Mouse (Mus musculus) stomach, postnatal 0 days (tissue): Measurements from ENCODE around the gene Klrb1b. TPM values are rescaled to one million over a fixed set of nuclear protein-coding genes. Genes with fewer than 3 reads are reported as not detected.

Experiments
- ATAC-seq: fragments of 200-750 bp; cut with Nextera tagmentation; 2 replicates; pipeline ENCODE4 v1.8.0; 2017; ENCODE audit not compliant: low FRiP score, low TSS enrichment
- DNase-seq: peaks from one replicate; pipeline ENCODE4 v3.0.0-alpha.2; 2016; ENCODE audit warnings: low spot score
- H3K27ac ChIP-seq: fragments of 300-500 bp; sonication (generic); replicated peaks from 2 replicates; pipeline ENCODE4 v1.5.1; 2014; ENCODE audit warnings: mild to moderate bottlenecking, control low read depth
- H3K27me3 ChIP-seq: fragments of 300-500 bp; sonication (generic); 2 replicates; pipeline ENCODE4 v1.6.1; 2014; ENCODE audit warnings: low read length; ENCODE audit not compliant: control insufficient read depth, insufficient read depth
- H3K36me3 ChIP-seq: fragments of 300-500 bp; sonication (generic); 2 replicates; pipeline ENCODE4 v1.6.1; 2014; ENCODE audit warnings: low read length, mixed read lengths; ENCODE audit not compliant: control insufficient read depth, insufficient read depth
- H3K4me1 ChIP-seq: fragments of 300-500 bp; sonication (generic); replicated peaks from 2 replicates; pipeline ENCODE4 v1.6.1; 2014; ENCODE audit warnings: antibody characterized with exemption; ENCODE audit not compliant: control insufficient read depth, insufficient read depth
- H3K4me2 ChIP-seq: fragments of 300-500 bp; sonication (generic); replicated peaks from 2 replicates; pipeline ENCODE4 v1.6.1; 2014; ENCODE audit warnings: low read depth, mild to moderate bottlenecking, control low read depth, moderate library complexity
- H3K4me3 ChIP-seq: fragments of 300-500 bp; sonication (generic); 2 replicates; pipeline ENCODE4 v1.5.1; 2014; ENCODE audit warnings: low read depth, low read length, control low read depth
- H3K9ac ChIP-seq: fragments of 300-500 bp; sonication (generic); 2 replicates; pipeline ENCODE4 v1.6.1; 2014; ENCODE audit warnings: mild to moderate bottlenecking, low read length, control low read depth, mixed read lengths
- H3K9me3 ChIP-seq: fragments of 300-500 bp; sonication (generic); 2 replicates; pipeline ENCODE4 v1.6.1; 2016; ENCODE audit warnings: low read length; ENCODE audit not compliant: control insufficient read depth
- CTCF ChIP-seq: IDR thresholded peaks from 2 replicates; pipeline ENCODE4 v1.5.1; 2016; ENCODE audit warnings: antibody characterized with exemption, low read depth, mild to moderate bottlenecking, moderate library complexity
- EP300 ChIP-seq: optimal IDR thresholded peaks from 2 replicates; pipeline ENCODE3; 2016; ENCODE audit warnings: antibody characterized with exemption
- WGBS: fragments of 180-500 bp; shearing (Covaris S2); extraction: QIAGEN DNeasy Blood & Tissue Kit; methylation state at CpG from one replicate; pipeline ENCODE4 v1.1.7; 2014; 5-methylcytosine and 5-hydroxymethylcytosine counted together
- polyA plus RNA-seq: library from polyadenylated mRNA; unstranded; fragments of >200 nt; fragmentation: Nextera tagmentation; extraction: Ambion mirVana; gene quantifications from 2 replicates; pipeline ENCODE4 v1.2.1, GENCODE M21; 2015

Klrb1b gene
- 0.16 and 0.19 TPM in 2 replicates for polyA plus RNA-seq

GRCm38 (mm10) chr6:128826132-128826531 lies at the start of gene Klrb1b, which contains the start of gene Gm44511:
TSS of gene Klrb1b (minus strand) at chr6:128826331.
TSS of gene Gm44511 (minus strand) at chr6:128826315.
- TF ChIP-seq CTCF (no peak), EP300 (no peak)
- WGBS = 82% methylated on average over 6 of the region's 6 CpGs
- Histone ChIP-seq H3K27ac (no peak within 1 kb of the TSS), H3K9me3 (no peaks in the 10 kb centered on the region), H3K9ac (no peak within 1 kb of the TSS), H3K4me2 (no peak within 1 kb of the TSS), H3K4me1 (no peaks in the 10 kb centered on the region; the same call in 1 of the 2 replicates), H3K4me3 (no peak within 1 kb of the TSS), H3K36me3 (no peaks in the 10 kb centered on the region), H3K27me3 (no peaks in the 10 kb centered on the region)
- DNase-seq = no peak
- ATAC-seq = no peak

GRCm38 (mm10) chr6:128871910-128872610 lies 45.9 kb upstream of the Klrb1b start:
- H3K36me3 ChIP-seq = no peaks in the 10 kb centered on the region
- no peaks in the 10 kb centered on the region for H3K27me3 ChIP-seq
- TF ChIP-seq EP300 (no peak), CTCF (no peak)
- 81% methylated on average over 1 of the region's 1 CpGs for WGBS
- DNase-seq (no peak), ATAC-seq (no peak)
- no peaks in the 10 kb centered on the region for H3K9me3 ChIP-seq
- no peak overlapping the region for H3K9ac ChIP-seq
- H3K4me2 ChIP-seq = no peak overlapping the region
- H3K27ac ChIP-seq = no peak overlapping the region
- H3K4me1 ChIP-seq = no peaks in the 10 kb centered on the region
- H3K4me3 ChIP-seq = no peak overlapping the region

- Histone ChIP-seq H3K4me1 (no peaks in the 10 kb centered on the region), H3K27me3 (no peaks in the 10 kb centered on the region), H3K36me3 (no peaks in the 10 kb centered on the region), H3K9ac (no peak overlapping the region), H3K4me2 (no peak overlapping the region), H3K4me3 (no peak overlapping the region), H3K27ac (no peak overlapping the region), H3K9me3 (no peaks in the 10 kb centered on the region)
- 37% methylated on average over 3 of the region's 3 CpGs for WGBS
- TF ChIP-seq CTCF (no peak), EP300 (no peak)
- ATAC-seq (no peak), DNase-seq (no peak)
Measured at GRCm38 (mm10) chr6:128868861-128869260, 42.7 kb upstream of the Klrb1b start.

- H3K27me3 ChIP-seq = no peaks in the 10 kb centered on the region
Measured at GRCm38 (mm10) chr6:128857976-128858375, 31.8 kb upstream of the Klrb1b start.

GRCm38 (mm10) chr6:128856250-128856649 lies 30.1 kb upstream of the Klrb1b start:
- no peaks in the 10 kb centered on the region for H3K4me1 ChIP-seq
- 24% methylated on average over 5 of the region's 5 CpGs for WGBS
- DNase-seq = peak; percentile 78
- no peak overlapping the region for H3K4me3 ChIP-seq
- no peak overlapping the region for H3K4me2 ChIP-seq
- no peaks in the 10 kb centered on the region for H3K36me3 ChIP-seq
- TF ChIP-seq EP300 (no peak), CTCF (0 out of 2 replicates have a peak, but pooled peaks have one; percentile 17)
- no peak overlapping the region for H3K9ac ChIP-seq
- no peaks in the 10 kb centered on the region for H3K27me3 ChIP-seq
- no peak overlapping the region for H3K27ac ChIP-seq
- no peaks in the 10 kb centered on the region for H3K9me3 ChIP-seq
- ATAC-seq = peak; percentile 87

More at GRCm38 (mm10) chr6:128857976-128858375, 31.8 kb upstream of the Klrb1b start:
- H3K4me1 ChIP-seq = no peaks in the 10 kb centered on the region
- no peak overlapping the region for H3K4me3 ChIP-seq
- DNase-seq (no peak), ATAC-seq (no peak)
- 81% methylated on average over 2 of the region's 2 CpGs for WGBS
- no peak overlapping the region for H3K27ac ChIP-seq
- no peaks in the 10 kb centered on the region for H3K36me3 ChIP-seq
- TF ChIP-seq CTCF = no peak
- no peak for TF ChIP-seq EP300
- no peaks in the 10 kb centered on the region for H3K9me3 ChIP-seq
- H3K4me2 ChIP-seq = no peak overlapping the region
- H3K9ac ChIP-seq = no peak overlapping the region

GRCm38 (mm10) chr6:128855477-128855876 lies 29.3 kb upstream of the Klrb1b start:
- WGBS = 70% methylated on average over 1 of the region's 1 CpGs
- Histone ChIP-seq H3K9me3 (no peaks in the 10 kb centered on the region), H3K4me2 (no peak overlapping the region), H3K9ac (no peak overlapping the region), H3K36me3 (no peaks in the 10 kb centered on the region), H3K4me1 (no peaks in the 10 kb centered on the region), H3K4me3 (no peak overlapping the region), H3K27me3 (no peaks in the 10 kb centered on the region), H3K27ac (no peak overlapping the region)
- TF ChIP-seq EP300 (no peak), CTCF (no peak)
- ATAC-seq = no peak
- no peak for DNase-seq
